Mouse (Mus musculus): ENCODE measurements around the gene Casd1. TPM values are rescaled to one million over a fixed set of nuclear protein-coding genes. Genes with fewer than 3 reads are reported as not detected.
A peak's percentile ranks its signal among the peaks of the same experiment; 100 is the strongest.

The Casd1 gene
- polyA plus RNA-seq, 1 experiment = 22.7 TPM

DNA sequence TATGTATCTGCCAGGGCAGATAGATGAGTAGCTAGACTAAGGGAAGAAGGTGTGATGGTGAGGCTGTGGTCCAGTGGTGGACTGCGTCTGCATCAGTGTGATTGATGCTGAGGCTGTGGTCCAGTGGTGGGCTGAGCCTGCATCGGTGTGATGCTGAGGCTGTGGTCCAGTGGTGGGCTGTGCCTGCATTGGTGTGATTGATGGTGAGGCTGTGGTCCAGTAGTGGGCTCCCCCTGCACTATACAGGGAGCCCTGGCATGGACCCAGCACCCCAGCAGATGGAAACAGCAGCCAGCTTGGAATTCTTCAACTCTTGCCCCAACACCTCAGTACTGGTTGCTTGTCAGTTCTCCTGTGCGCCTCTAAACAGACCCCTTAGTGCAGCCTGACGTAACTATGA, 5.8 kb downstream of the Casd1 start:
- Histone ChIP-seq H3K4me1 (ENCODE audit: control insufficient read depth, insufficient read depth, low read length) (peaks cover 5% of the 10 kb centered on the region), H3K27ac (ENCODE audit: insufficient read depth, low read depth, low read length) (no peak overlapping the region), H3K4me3 (ENCODE audit: insufficient read depth, low read length) (no peak overlapping the region)
- no peak for TF ChIP-seq CTCF (IDR thresholded peaks at IDR 0.05; ENCODE audit: low read depth, low read length)
- TF ChIP-seq POLR2A (IDR thresholded peaks at IDR 0.05; ENCODE audit: borderline replicate concordance, low read depth, low read length) = no peak

DNA sequence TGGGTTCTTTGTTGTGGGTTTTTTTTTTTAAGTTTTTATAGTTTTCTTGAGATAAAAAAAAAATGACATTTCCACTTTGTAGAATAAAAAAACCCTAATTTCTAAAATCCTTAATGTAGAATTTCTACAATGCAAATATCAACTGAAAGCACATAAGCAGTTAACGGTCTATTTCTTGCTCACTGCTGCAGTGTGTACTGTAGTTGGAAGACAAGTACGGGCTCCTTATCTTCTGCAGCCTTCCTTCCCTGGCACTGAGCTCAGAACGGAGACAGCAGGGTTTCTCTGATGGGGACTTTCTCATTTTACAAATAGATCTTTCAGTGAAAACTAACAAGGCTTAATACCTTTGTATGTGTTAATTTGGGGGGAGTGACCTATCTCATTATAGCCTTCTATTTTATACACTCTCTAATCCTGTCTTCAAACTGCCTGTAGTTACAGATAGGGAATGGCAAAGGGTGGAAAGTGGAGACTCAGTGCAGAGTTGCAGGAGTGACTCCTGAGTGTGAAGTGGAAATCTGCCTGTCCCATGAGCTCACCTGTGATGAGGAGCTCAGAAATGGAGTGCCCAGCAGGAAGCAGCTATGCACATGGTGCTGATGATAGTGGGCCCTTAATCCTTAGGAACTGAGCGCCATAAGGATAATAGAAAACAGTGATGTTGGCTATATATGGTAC, 9.7 kb downstream of the Casd1 start:
- H3K4me1 ChIP-seq (ENCODE audit: control insufficient read depth, insufficient read depth, low read length) = peaks cover 11% of the 10 kb centered on the region
- H3K4me3 ChIP-seq (ENCODE audit: insufficient read depth, low read length) = no peak overlapping the region
- TF ChIP-seq POLR2A (IDR thresholded peaks at IDR 0.05; ENCODE audit: borderline replicate concordance, low read depth, low read length) (no peak), CTCF (IDR thresholded peaks at IDR 0.05; ENCODE audit: low read depth, low read length) (no peak)
- no peak overlapping the region for H3K27ac ChIP-seq (ENCODE audit: insufficient read depth, low read depth, low read length)

DNA sequence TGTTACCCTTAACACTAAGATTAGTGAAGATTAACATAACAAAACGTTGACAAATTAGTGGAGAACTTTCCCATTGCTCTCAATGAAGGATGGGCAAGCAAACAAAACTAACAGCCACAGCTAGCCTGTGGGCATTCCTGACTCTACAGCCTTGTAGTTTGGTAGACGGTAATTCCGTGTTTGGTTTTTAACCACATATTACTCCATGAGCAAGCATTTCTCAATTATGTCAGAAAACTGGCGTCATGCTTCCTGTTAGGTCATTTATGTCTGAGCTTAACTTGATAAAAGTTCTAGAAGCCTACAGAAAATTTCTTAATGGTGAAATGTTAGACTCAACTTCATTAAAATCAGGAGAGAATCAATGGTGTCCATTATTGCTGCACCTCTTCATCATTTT, 11.2 kb downstream of the Casd1 start:
- Histone ChIP-seq H3K27ac (ENCODE audit: insufficient read depth, low read depth, low read length) (no peak overlapping the region), H3K4me3 (ENCODE audit: insufficient read depth, low read length) (no peak overlapping the region), H3K4me1 (ENCODE audit: control insufficient read depth, insufficient read depth, low read length) (peaks cover 9% of the 10 kb centered on the region)
- TF ChIP-seq POLR2A (IDR thresholded peaks at IDR 0.05; ENCODE audit: borderline replicate concordance, low read depth, low read length) = no peak
- TF ChIP-seq CTCF (IDR thresholded peaks at IDR 0.05; ENCODE audit: low read depth, low read length) = no peak

DNA sequence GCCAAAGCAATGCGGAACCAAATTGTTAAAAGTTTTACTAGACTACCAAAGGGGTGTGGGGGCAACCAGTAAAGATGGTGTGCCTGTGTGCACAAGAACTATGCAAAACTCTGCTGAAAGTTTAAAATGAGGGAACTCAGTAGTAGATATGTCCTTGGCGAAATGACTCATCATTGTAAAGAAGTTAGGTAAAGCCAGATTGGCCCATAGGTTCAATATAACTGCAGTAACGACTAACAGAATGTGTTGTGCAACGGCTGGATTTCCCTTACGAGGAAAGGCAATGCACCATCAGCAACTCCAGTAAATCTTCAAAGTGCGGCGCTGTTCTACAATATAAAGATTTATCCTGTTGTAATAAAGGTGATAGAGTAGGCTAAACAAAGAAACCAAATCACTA, 11.8 kb downstream of the Casd1 start:
- peaks cover 9% of the 10 kb centered on the region for H3K4me1 ChIP-seq (ENCODE audit: control insufficient read depth, insufficient read depth, low read length)
- no peak for TF ChIP-seq CTCF (IDR thresholded peaks at IDR 0.05; ENCODE audit: low read depth, low read length)
- no peak for TF ChIP-seq POLR2A (IDR thresholded peaks at IDR 0.05; ENCODE audit: borderline replicate concordance, low read depth, low read length)
- no peak overlapping the region for H3K27ac ChIP-seq (ENCODE audit: insufficient read depth, low read depth, low read length)
- H3K4me3 ChIP-seq (ENCODE audit: insufficient read depth, low read length) = no peak overlapping the region

DNA sequence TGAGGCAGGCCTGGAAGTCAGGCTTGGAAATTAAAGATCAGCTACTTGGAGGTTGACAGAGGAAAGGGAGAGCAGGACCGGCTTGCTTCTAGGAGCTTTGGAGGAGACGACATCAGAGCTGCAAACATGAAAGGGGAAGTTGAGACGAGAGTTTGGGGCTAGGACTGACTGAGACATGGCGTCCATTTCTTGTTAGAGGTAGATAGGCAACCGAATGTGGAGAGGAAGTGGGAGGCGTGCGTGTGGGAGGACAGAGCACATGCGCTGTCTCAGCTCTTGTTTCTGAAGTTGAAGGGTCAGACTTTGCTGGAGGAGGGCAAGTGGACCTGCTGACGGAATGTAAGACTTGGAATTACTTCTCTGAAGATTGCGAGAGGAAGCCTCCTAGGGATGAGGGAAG, 17.3 kb downstream of the Casd1 start:
- peak overlapping the region; percentile 29; the same call in 1 of the 2 replicates for H3K27ac ChIP-seq (ENCODE audit: insufficient read depth, low read depth, low read length)
- H3K4me1 ChIP-seq (ENCODE audit: control insufficient read depth, insufficient read depth, low read length) = peaks cover 14% of the 10 kb centered on the region
- H3K4me3 ChIP-seq (ENCODE audit: insufficient read depth, low read length) = no peak overlapping the region
- TF ChIP-seq CTCF (IDR thresholded peaks at IDR 0.05; ENCODE audit: low read depth, low read length) = no peak

DNA sequence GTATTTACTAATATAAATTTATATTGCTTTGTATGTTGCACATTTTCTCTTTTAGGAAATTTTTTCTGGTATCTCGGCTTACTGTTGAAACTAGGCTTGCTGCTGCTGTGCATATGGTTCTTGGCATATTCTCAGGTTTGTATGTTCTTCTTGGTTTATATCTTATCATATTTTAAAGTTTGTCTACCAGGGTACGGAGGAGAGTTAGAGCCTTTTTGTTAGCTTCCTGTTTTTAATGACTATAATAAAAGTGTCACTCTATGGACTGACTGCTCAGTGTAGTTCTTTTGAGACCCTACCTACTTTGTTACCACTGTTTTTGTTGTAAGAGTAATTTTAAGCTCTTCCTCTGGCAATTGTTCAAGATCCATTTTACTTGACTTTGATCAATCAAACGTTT, 30.8 kb downstream of the Casd1 start:
- H3K4me1 ChIP-seq (ENCODE audit: control insufficient read depth, insufficient read depth, low read length) = no peaks in the 10 kb centered on the region
- no peak overlapping the region for H3K27ac ChIP-seq (ENCODE audit: insufficient read depth, low read depth, low read length)
- no peak overlapping the region for H3K4me3 ChIP-seq (ENCODE audit: insufficient read depth, low read length)
- TF ChIP-seq CTCF (IDR thresholded peaks at IDR 0.05; ENCODE audit: low read depth, low read length) (no peak), POLR2A (IDR thresholded peaks at IDR 0.05; ENCODE audit: borderline replicate concordance, low read depth, low read length) (no peak)

DNA sequence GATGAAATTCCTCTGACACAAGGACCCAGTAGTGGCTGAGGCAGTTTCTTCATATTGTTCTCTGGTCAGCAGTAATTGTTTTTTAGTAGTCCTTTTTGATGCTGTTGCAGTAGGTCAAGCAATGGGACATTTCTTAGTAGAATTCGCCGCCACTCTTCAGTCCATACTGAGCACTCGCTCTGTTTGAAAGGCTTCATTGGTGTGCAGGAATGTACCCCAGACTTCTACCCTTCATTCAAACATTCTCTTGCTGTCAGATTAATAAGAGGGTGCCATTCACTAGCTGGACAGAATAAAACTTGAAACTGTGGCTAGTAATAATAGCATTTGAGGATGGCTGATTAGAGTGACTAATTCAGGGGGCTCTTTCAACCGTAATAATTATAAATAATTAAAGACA, 32.5 kb downstream of the Casd1 start:
- no peaks in the 10 kb centered on the region for H3K4me1 ChIP-seq (ENCODE audit: control insufficient read depth, insufficient read depth, low read length)
- no peak overlapping the region for H3K4me3 ChIP-seq (ENCODE audit: insufficient read depth, low read length)
- TF ChIP-seq CTCF (IDR thresholded peaks at IDR 0.05; ENCODE audit: low read depth, low read length) (no peak), POLR2A (IDR thresholded peaks at IDR 0.05; ENCODE audit: borderline replicate concordance, low read depth, low read length) (no peak)
- no peak overlapping the region for H3K27ac ChIP-seq (ENCODE audit: insufficient read depth, low read depth, low read length)

DNA sequence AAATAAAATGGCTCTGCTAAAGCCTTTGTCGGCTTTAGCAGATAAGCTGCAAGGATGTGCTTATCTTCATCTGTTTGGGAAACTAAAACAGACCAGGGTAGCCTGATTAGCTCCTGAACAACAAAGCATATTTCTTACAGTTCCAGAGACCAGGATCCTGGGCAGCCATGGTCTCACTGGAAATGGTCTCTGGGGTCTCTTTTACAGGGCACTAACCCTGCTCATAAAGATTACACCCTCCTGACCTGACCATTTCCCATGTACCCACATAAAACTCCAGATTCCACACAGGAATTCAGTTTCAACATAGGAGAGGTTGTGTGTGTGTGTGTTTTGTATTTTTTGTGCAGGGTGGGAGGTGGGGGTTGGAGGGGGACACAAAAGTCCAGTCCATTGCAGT, 34.2 kb downstream of the Casd1 start:
- Histone ChIP-seq H3K4me3 (ENCODE audit: insufficient read depth, low read length) (no peak overlapping the region), H3K4me1 (ENCODE audit: control insufficient read depth, insufficient read depth, low read length) (no peaks in the 10 kb centered on the region), H3K27ac (ENCODE audit: insufficient read depth, low read depth, low read length) (no peak overlapping the region)
- no peak for TF ChIP-seq CTCF (IDR thresholded peaks at IDR 0.05; ENCODE audit: low read depth, low read length)
- no peak for TF ChIP-seq POLR2A (IDR thresholded peaks at IDR 0.05; ENCODE audit: borderline replicate concordance, low read depth, low read length)

DNA sequence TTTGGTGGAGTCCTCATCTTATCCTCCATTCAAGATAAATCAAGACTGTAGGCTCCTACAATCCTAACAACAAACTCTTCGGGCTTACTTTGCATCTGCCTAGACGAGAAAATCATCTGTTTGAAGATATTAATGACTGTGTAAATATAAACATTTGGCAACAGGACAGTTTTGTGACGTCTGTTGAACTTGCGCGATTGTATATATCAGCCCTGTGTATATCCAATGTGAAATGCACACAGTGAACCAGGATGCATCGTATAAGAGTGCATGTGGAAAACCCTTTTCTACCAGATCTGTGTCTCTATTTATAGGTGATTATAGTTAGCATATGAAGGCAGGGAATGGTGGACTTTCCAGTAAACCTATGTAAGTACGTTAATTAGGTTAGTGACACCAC, 41.4 kb downstream of the Casd1 start:
- Histone ChIP-seq H3K4me1 (ENCODE audit: control insufficient read depth, insufficient read depth, low read length) (no peaks in the 10 kb centered on the region), H3K27ac (ENCODE audit: insufficient read depth, low read depth, low read length) (no peak overlapping the region), H3K4me3 (ENCODE audit: insufficient read depth, low read length) (no peak overlapping the region)
- TF ChIP-seq POLR2A (IDR thresholded peaks at IDR 0.05; ENCODE audit: borderline replicate concordance, low read depth, low read length) (no peak), CTCF (IDR thresholded peaks at IDR 0.05; ENCODE audit: low read depth, low read length) (no peak)

DNA sequence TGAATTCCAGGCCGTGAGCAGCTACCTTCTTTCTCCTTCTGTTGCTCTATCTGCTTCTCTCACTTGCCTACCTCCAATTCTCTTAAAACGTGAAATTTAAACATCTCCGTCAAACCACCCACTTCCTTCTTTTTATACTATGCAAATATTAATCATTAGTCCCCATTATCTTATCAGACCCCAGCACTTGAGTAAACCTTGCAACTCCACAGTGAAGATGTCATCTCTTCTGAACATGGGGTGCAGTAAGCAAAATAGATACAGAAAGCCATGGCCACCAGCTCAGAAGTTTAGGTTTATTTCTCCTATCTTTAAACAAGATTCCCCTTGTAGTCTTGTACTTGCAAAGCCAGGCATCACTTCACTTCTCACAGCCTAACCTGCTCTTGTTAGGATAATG, 46.7 kb downstream of the Casd1 start:
- no peaks in the 10 kb centered on the region for H3K4me1 ChIP-seq (ENCODE audit: control insufficient read depth, insufficient read depth, low read length)
- no peak overlapping the region for H3K27ac ChIP-seq (ENCODE audit: insufficient read depth, low read depth, low read length)
- H3K4me3 ChIP-seq (ENCODE audit: insufficient read depth, low read length) = no peak overlapping the region
- TF ChIP-seq POLR2A (IDR thresholded peaks at IDR 0.05; ENCODE audit: borderline replicate concordance, low read depth, low read length) (no peak), CTCF (IDR thresholded peaks at IDR 0.05; ENCODE audit: low read depth, low read length) (no peak)

Measured in bone marrow macrophage, adult 2 months (primary cell).